Mouse (Mus musculus) common myeloid progenitor, adult 5-6 weeks (primary cell): ENCODE results near the gene Cyba. TPM values are rescaled to one million over a fixed set of nuclear protein-coding genes. Genes with fewer than 3 reads are reported as not detected.

Source experiments
- total RNA-seq: library from RNA; stranded (forward); fragments of 200-1000, 187-1606 nt; gene quantifications from 2 replicates; pipeline ENCODE4 v1.2.3, GENCODE M21; 2017

Gene Cyba
- total RNA-seq, 1 experiment from 2014 or later = 42.2 TPM

Other genes starting within 250 kb of the Cyba start
- 53.0 and 72.2 TPM in 2 replicates for gene Zfpm1, start 150.8 kb downstream of the Cyba start, total RNA-seq
- gene Trhr2, start 72.2 kb downstream of the Cyba start, total RNA-seq = not detected in 2 replicates
- gene Zc3h18, start 56.3 kb downstream of the Cyba start, total RNA-seq = 68.9 and 81.0 TPM in 2 replicates
- 0.96 TPM in 1 of 2 replicates, not detected in the other for gene Il17c, start 10.9 kb downstream of the Cyba start, total RNA-seq
- 1.2 and 3.2 TPM in 2 replicates for gene Mvd, start 10.5 kb upstream of the Cyba start, total RNA-seq
- gene Snai3, start 27.8 kb upstream of the Cyba start, total RNA-seq = not detected in 2 replicates
- 28.9 and 31.6 TPM in 2 replicates for gene Rnf166, start 43.1 kb upstream of the Cyba start, total RNA-seq
- gene Ctu2, start 43.2 kb upstream of the Cyba start, total RNA-seq = 7.8 and 26.5 TPM in 2 replicates
- gene Piezo1, start 118.4 kb upstream of the Cyba start, total RNA-seq = 19.4 and 22.3 TPM in 2 replicates
- gene Cdt1, start 135.1 kb upstream of the Cyba start, total RNA-seq = 38.7 and 53.3 TPM in 2 replicates
- 72.1 and 79.3 TPM in 2 replicates for gene Aprt, start 144.0 kb upstream of the Cyba start, total RNA-seq
- gene Galns, start 178.5 kb upstream of the Cyba start, total RNA-seq = 12.8 and 13.2 TPM in 2 replicates
- 12.8 TPM in 2 replicates for gene Trappc2l, start 178.7 kb upstream of the Cyba start, total RNA-seq
- not detected in 2 replicates for gene Pabpn1l, start 189.8 kb upstream of the Cyba start, total RNA-seq